Mouse (Mus musculus): Measurements from ENCODE around the gene Rbp1. TPM values are rescaled to one million over a fixed set of nuclear protein-coding genes. Genes with fewer than 3 reads are reported as not detected.

Rbp1 gene
- total and polyA plus RNA-seq, 3 experiments = 6.3 to 7.9 (median 7.4) TPM

- TF ChIP-seq CTCF (IDR thresholded peaks at IDR 0.05) = no peak
- TF ChIP-seq EP300 (IDR thresholded peaks at IDR 0.05; ENCODE audit: insufficient read depth, low read depth, low read length) = no peak
- no peak for TF ChIP-seq POLR2A (IDR thresholded peaks at IDR 0.05; ENCODE audit: insufficient read depth, low read depth, low read length)
- intact Hi-C loops (cut with DNase I) = no loop called here
- no peak overlapping the region for H3K27ac ChIP-seq
- no peak overlapping the region for H3K9ac ChIP-seq (ENCODE audit: low read depth, low read length)
- no peaks in the 10 kb centered on the region for H3K79me2 ChIP-seq (replicated peaks; ENCODE audit: control insufficient read depth, insufficient read depth, low read length)
- no peaks in the 10 kb centered on the region; the same call in 1 of the 2 replicates for H3K27me3 ChIP-seq (ENCODE audit: control insufficient read depth, insufficient read depth, low read length)
- WGBS = 49% methylated on average over 4 of the region's 4 CpGs
- no peaks in the 10 kb centered on the region for H3K36me3 ChIP-seq (ENCODE audit: control insufficient read depth, insufficient read depth, low read length)
- peaks cover 4% of the 10 kb centered on the region; the same call in 1 of the 2 replicates for H3K4me1 ChIP-seq (ENCODE audit: control insufficient read depth, insufficient read depth, low read length)
- H3K4me3 ChIP-seq = no peak overlapping the region
- DNase-seq = no peak
Observed at GRCm38 (mm10) chr9:98490128-98490527, 67.4 kb downstream of the Rbp1 start.

GRCm38 (mm10) chr9:98491071-98491470, 68.3 kb downstream of the Rbp1 start:
- no peak for TF ChIP-seq POLR2A (IDR thresholded peaks at IDR 0.05; ENCODE audit: insufficient read depth, low read depth, low read length)
- no peak for TF ChIP-seq CTCF (IDR thresholded peaks at IDR 0.05)
- TF ChIP-seq EP300 (IDR thresholded peaks at IDR 0.05; ENCODE audit: insufficient read depth, low read depth, low read length) = no peak
- Histone ChIP-seq H3K9ac (ENCODE audit: low read depth, low read length) (no peak overlapping the region), H3K4me1 (ENCODE audit: control insufficient read depth, insufficient read depth, low read length) (peaks cover 4% of the 10 kb centered on the region; the same call in 1 of the 2 replicates), H3K79me2 (replicated peaks; ENCODE audit: control insufficient read depth, insufficient read depth, low read length) (no peaks in the 10 kb centered on the region), H3K27ac (no peak overlapping the region), H3K27me3 (ENCODE audit: control insufficient read depth, insufficient read depth, low read length) (no peaks in the 10 kb centered on the region; the same call in 1 of the 2 replicates), H3K36me3 (ENCODE audit: control insufficient read depth, insufficient read depth, low read length) (no peaks in the 10 kb centered on the region), H3K4me3 (no peak overlapping the region)
- WGBS = 89% methylated on average over 5 of the region's 5 CpGs
- DNase-seq = no peak
- intact Hi-C loops (cut with DNase I) = no loop called here

GRCm38 (mm10) chr9:98492212-98492611, 69.5 kb downstream of the Rbp1 start:
- H3K79me2 ChIP-seq (replicated peaks; ENCODE audit: control insufficient read depth, insufficient read depth, low read length) = no peaks in the 10 kb centered on the region
- TF ChIP-seq EP300 (IDR thresholded peaks at IDR 0.05; ENCODE audit: insufficient read depth, low read depth, low read length) = no peak
- no peak for TF ChIP-seq CTCF (IDR thresholded peaks at IDR 0.05)
- 62% methylated on average over 5 of the region's 5 CpGs for WGBS
- no peak overlapping the region for H3K4me3 ChIP-seq
- DNase-seq = no peak
- H3K27me3 ChIP-seq (ENCODE audit: control insufficient read depth, insufficient read depth, low read length) = no peaks in the 10 kb centered on the region; the same call in 1 of the 2 replicates
- intact Hi-C loops (cut with DNase I) = no loop called here
- H3K36me3 ChIP-seq (ENCODE audit: control insufficient read depth, insufficient read depth, low read length) = no peaks in the 10 kb centered on the region
- no peak overlapping the region for H3K9ac ChIP-seq (ENCODE audit: low read depth, low read length)
- H3K27ac ChIP-seq = no peak overlapping the region
- peaks cover 7% of the 10 kb centered on the region; the same call in 1 of the 2 replicates for H3K4me1 ChIP-seq (ENCODE audit: control insufficient read depth, insufficient read depth, low read length)

GRCm38 (mm10) chr9:98492821-98493220, 70.1 kb downstream of the Rbp1 start:
- Histone ChIP-seq H3K79me2 (replicated peaks; ENCODE audit: control insufficient read depth, insufficient read depth, low read length) (no peaks in the 10 kb centered on the region), H3K27me3 (ENCODE audit: control insufficient read depth, insufficient read depth, low read length) (no peaks in the 10 kb centered on the region; the same call in 1 of the 2 replicates), H3K4me3 (no peak overlapping the region), H3K9ac (ENCODE audit: low read depth, low read length) (no peak overlapping the region), H3K27ac (no peak overlapping the region), H3K36me3 (ENCODE audit: control insufficient read depth, insufficient read depth, low read length) (no peaks in the 10 kb centered on the region), H3K4me1 (ENCODE audit: control insufficient read depth, insufficient read depth, low read length) (peaks cover 5% of the 10 kb centered on the region)
- DNase-seq = no peak
- TF ChIP-seq EP300 (IDR thresholded peaks at IDR 0.05; ENCODE audit: insufficient read depth, low read depth, low read length) = no peak
- TF ChIP-seq CTCF (IDR thresholded peaks at IDR 0.05) = no peak
- TF ChIP-seq POLR2A (IDR thresholded peaks at IDR 0.05; ENCODE audit: insufficient read depth, low read depth, low read length) = no peak
- intact Hi-C loops (cut with DNase I) = no loop called here
- WGBS = 32% methylated on average over 1 of the region's 1 CpGs

Other genes with a start within 250 kb of the Rbp1 start
- 10 to 100 TPM; 16.0 to 17.5 TPM for gene Nmnat3, start 135.5 kb upstream of the Rbp1 start, total RNA-seq (2021)
- gene Nmnat3, start 135.5 kb upstream of the Rbp1 start, polyA plus RNA-seq (2012; rRNA removed) = 19.3 and 22.3 TPM in 2 replicates
- gene Rbp2, start 63.2 kb downstream of the Rbp1 start, total RNA-seq (2021) = under 1 TPM in 1 of 2 experiments, not detected in 1; 0.44 TPM
- not detected in 2 replicates for gene Rbp2, start 63.2 kb downstream of the Rbp1 start, polyA plus RNA-seq (2012; rRNA removed)
- gene Copb2, start 140.8 kb downstream of the Rbp1 start, total RNA-seq (2021) = 100 to 1,000 TPM in 1 of 2 experiments, 10 to 100 TPM in 1; 93.0 to 103 TPM
- 35.2 and 68.4 TPM in 2 replicates for gene Copb2, start 140.8 kb downstream of the Rbp1 start, polyA plus RNA-seq (2012; rRNA removed)
- 10 to 100 TPM; 28.7 to 33.3 TPM for gene Mrps22, start 178.7 kb downstream of the Rbp1 start, total RNA-seq (2021)
- 13.6 and 19.4 TPM in 2 replicates for gene Mrps22, start 178.7 kb downstream of the Rbp1 start, polyA plus RNA-seq (2012; rRNA removed)

Data from heart, adult 2 months (tissue).